Mouse (Mus musculus): ENCODE measurements around the gene Cnmd. TPM values are rescaled to one million over a fixed set of nuclear protein-coding genes. Genes with fewer than 3 reads are reported as not detected.

The Cnmd gene
- total RNA-seq, 2 experiments from 2014 or later: 0.34 to 0.56 TPM

Other genes with a start within 250 kb of the Cnmd start
- gene Kbtbd7, start 235.7 kb downstream of the Cnmd start, total RNA-seq (2021): 10 to 100 TPM; 12.6 to 13.2 TPM
- 1 to 10 TPM; 1.0 to 1.1 TPM for gene Kbtbd6, start 210.3 kb downstream of the Cnmd start, total RNA-seq (2021)
- 10 to 100 TPM; 27.4 to 28.8 TPM for gene Elf1, start 181.0 kb downstream of the Cnmd start, total RNA-seq (2021)
- 10 to 100 TPM; 44.8 to 46.7 TPM for gene Wbp4, start 180.7 kb downstream of the Cnmd start, total RNA-seq (2021)
- 10 to 100 TPM; 91.3 to 95.7 TPM for gene Sugt1, start 74.5 kb downstream of the Cnmd start, total RNA-seq (2021)
- 1 to 10 TPM in 1 of 2 experiments, under 1 TPM in 1; 0.87 to 1.1 TPM for gene Pcdh8, start 109.1 kb upstream of the Cnmd start, total RNA-seq (2021)

Data from adrenal gland, postnatal 4 days (tissue).